ENCODE assay signal across 29 mouse cellular contexts in the genomic region with DNA sequence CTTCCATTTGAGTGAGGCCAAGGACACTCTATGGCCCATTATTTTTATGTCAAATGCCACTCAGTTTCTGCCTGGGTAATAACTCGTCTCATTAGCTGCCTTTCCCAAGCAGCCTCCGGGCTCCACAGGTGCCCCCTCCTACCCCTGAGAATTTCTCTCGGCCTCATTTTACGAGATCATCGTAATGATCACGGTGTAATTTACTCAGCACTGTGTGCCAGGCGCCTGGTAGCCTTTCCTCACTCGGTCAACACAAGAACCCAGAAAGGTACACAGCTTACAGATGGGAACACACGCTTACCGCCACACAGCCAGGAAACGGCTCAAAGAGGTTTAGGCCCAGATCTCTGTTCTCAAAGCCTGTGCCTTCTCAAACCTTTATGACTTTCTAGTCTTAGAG. TPM values are rescaled to one million over a fixed set of nuclear protein-coding genes. Genes with fewer than 3 reads are reported as not detected.
DNase-seq lines count a peak whose midpoint lies in the region; ATAC-seq and TF ChIP-seq lines count a peak whose summit lies in the region.
"Had no signal": no experiment of that assay in that cellular context is flagged by ENCODE, and none has a peak within 500 bp of the region (broad histone marks: within the 10 kb centered on the region; RNA-seq: fewer than 3 reads in every experiment).

No protein-coding gene starts in this region.

- no peak overlapping the region for H3K27ac ChIP-seq in limb, embryonic 11.5 days (replicated peaks; ENCODE audit: low read depth, low read length)
- H3K27ac ChIP-seq in limb, embryonic 10.5 days = no peak overlapping the region
- peak overlapping the region; percentile 57 for H3K27ac ChIP-seq in intestine, embryonic 16.5 days (ENCODE audit: low read length)
- no peak overlapping the region for H3K27ac ChIP-seq in limb, embryonic 13.5 days
- H3K27ac ChIP-seq in stomach, postnatal 0 days (replicated peaks) = peak overlapping the region; percentile 45; the same call in 1 of the 2 replicates
- H3K27ac ChIP-seq in forebrain, embryonic 16.5 days (ENCODE audit: low read length) = no peak overlapping the region
- H3K27ac ChIP-seq: embryonic facial prominence, embryonic 12.5 days; embryonic facial prominence, embryonic 15.5 days; forebrain, embryonic 15.5 days; heart, embryonic 15.5 days; hindbrain, embryonic 12.5 days; hindbrain, embryonic 15.5 days had no signal

- intact Hi-C loops in heart, postnatal 25 days (cut with DNase I) = loop anchor here (5.0 kb wide), 3 partner anchors 74 to 339 kb away; partner anchors contain the start of gene Tmem51

- no peak for TF ChIP-seq CTCF in stomach, postnatal 0 days (IDR thresholded peaks at IDR 0.05; ENCODE audit: low read depth)

- ATAC-seq in limb, embryonic 11.5 days (ENCODE audit: insufficient number of reproducible peaks, low FRiP score, low TSS enrichment, low read depth) = peak; percentile 44
- ATAC-seq in intestine, embryonic 16.5 days = peak; percentile 26
- 0 out of 2 replicates have a peak, but pooled peaks have one; percentile 12 for ATAC-seq in limb, embryonic 13.5 days (ENCODE audit: low FRiP score, low read depth)
- ATAC-seq in stomach, postnatal 0 days (ENCODE audit: low FRiP score, low TSS enrichment) = peak; percentile 76
- no peak for ATAC-seq in forebrain, embryonic 16.5 days
- ATAC-seq: forebrain, embryonic 15.5 days; Patski had no signal

- no peak overlapping the region for H3K4me3 ChIP-seq in limb, embryonic 11.5 days (ENCODE audit: low read depth, low read length)
- H3K4me3 ChIP-seq in limb, embryonic 10.5 days = no peak overlapping the region
- no peak overlapping the region for H3K4me3 ChIP-seq in intestine, embryonic 16.5 days (ENCODE audit: low read length)
- H3K4me3 ChIP-seq in limb, embryonic 13.5 days = no peak overlapping the region
- no peak overlapping the region for H3K4me3 ChIP-seq in stomach, postnatal 0 days (ENCODE audit: low read depth, low read length)
- no peak overlapping the region for H3K4me3 ChIP-seq in forebrain, embryonic 16.5 days (replicated peaks; ENCODE audit: low read length)
- H3K4me3 ChIP-seq: embryonic facial prominence, embryonic 12.5 days; embryonic facial prominence, embryonic 15.5 days; forebrain, embryonic 15.5 days; heart, embryonic 12.5 days; heart, embryonic 15.5 days; hindbrain, embryonic 12.5 days; hindbrain, embryonic 15.5 days had no signal

- H3K36me3 ChIP-seq in limb, embryonic 11.5 days (ENCODE audit: control insufficient read depth, insufficient read depth, low read length) = no peaks in the 10 kb centered on the region
- no peaks in the 10 kb centered on the region for H3K36me3 ChIP-seq in limb, embryonic 10.5 days
- no peaks in the 10 kb centered on the region for H3K36me3 ChIP-seq in intestine, embryonic 16.5 days (ENCODE audit: control insufficient read depth, insufficient read depth, low read length)
- no peaks in the 10 kb centered on the region for H3K36me3 ChIP-seq in limb, embryonic 13.5 days
- no peaks in the 10 kb centered on the region for H3K36me3 ChIP-seq in stomach, postnatal 0 days (ENCODE audit: control insufficient read depth, insufficient read depth, low read length)
- no peaks in the 10 kb centered on the region for H3K36me3 ChIP-seq in forebrain, embryonic 16.5 days (ENCODE audit: control insufficient read depth, insufficient read depth)
- H3K36me3 ChIP-seq: embryonic facial prominence, embryonic 12.5 days; embryonic facial prominence, embryonic 15.5 days; forebrain, embryonic 15.5 days; G1E; heart, embryonic 12.5 days; heart, embryonic 15.5 days; hindbrain, embryonic 12.5 days; hindbrain, embryonic 15.5 days had no signal

- H3K4me1 ChIP-seq in limb, embryonic 11.5 days (ENCODE audit: control insufficient read depth, insufficient read depth, low read length) = no peaks in the 10 kb centered on the region
- peaks cover 50% of the 10 kb centered on the region for H3K4me1 ChIP-seq in limb, embryonic 10.5 days
- H3K4me1 ChIP-seq in intestine, embryonic 16.5 days (ENCODE audit: control insufficient read depth, insufficient read depth, low read length) = peaks cover 19% of the 10 kb centered on the region
- peaks cover 13% of the 10 kb centered on the region for H3K4me1 ChIP-seq in limb, embryonic 13.5 days
- no peaks in the 10 kb centered on the region for H3K4me1 ChIP-seq in stomach, postnatal 0 days (replicated peaks; ENCODE audit: control insufficient read depth, insufficient read depth)
- H3K4me1 ChIP-seq in forebrain, embryonic 16.5 days (replicated peaks; ENCODE audit: control insufficient read depth, insufficient read depth, low read length) = peaks cover 6% of the 10 kb centered on the region
- H3K4me1 ChIP-seq: embryonic facial prominence, embryonic 12.5 days; embryonic facial prominence, embryonic 15.5 days had no signal

- no peak overlapping the region for H3K9ac ChIP-seq in limb, embryonic 11.5 days (ENCODE audit: low read length)
- H3K9ac ChIP-seq in intestine, embryonic 16.5 days (ENCODE audit: low read depth, low read length) = no peak overlapping the region
- 0 out of 2 replicates have a peak overlapping the region, but pooled peaks have one; percentile 8 for H3K9ac ChIP-seq in limb, embryonic 13.5 days
- H3K9ac ChIP-seq in stomach, postnatal 0 days (ENCODE audit: low read length) = no peak overlapping the region
- no peak overlapping the region for H3K9ac ChIP-seq in forebrain, embryonic 16.5 days (replicated peaks; ENCODE audit: low read depth, low read length)
- H3K9ac ChIP-seq: embryonic facial prominence, embryonic 12.5 days; embryonic facial prominence, embryonic 15.5 days; forebrain, embryonic 15.5 days; heart, embryonic 12.5 days; heart, embryonic 15.5 days; hindbrain, embryonic 12.5 days; hindbrain, embryonic 15.5 days had no signal

- H3K27me3 ChIP-seq in limb, embryonic 11.5 days (ENCODE audit: control insufficient read depth, insufficient read depth, low read length) = no peaks in the 10 kb centered on the region
- H3K27me3 ChIP-seq in limb, embryonic 10.5 days (ENCODE audit: low read depth, poor library complexity, severe bottlenecking) = peaks cover 27% of the 10 kb centered on the region
- no peaks in the 10 kb centered on the region for H3K27me3 ChIP-seq in intestine, embryonic 16.5 days (replicated peaks; ENCODE audit: control insufficient read depth, insufficient read depth, low read length)
- peaks cover 4% of the 10 kb centered on the region; the same call in 1 of the 2 replicates for H3K27me3 ChIP-seq in limb, embryonic 13.5 days
- H3K27me3 ChIP-seq in stomach, postnatal 0 days (ENCODE audit: control insufficient read depth, insufficient read depth, low read length) = no peaks in the 10 kb centered on the region
- H3K27me3 ChIP-seq in forebrain, embryonic 16.5 days (replicated peaks; ENCODE audit: control insufficient read depth, insufficient read depth, low read length) = no peaks in the 10 kb centered on the region
- H3K27me3 ChIP-seq: embryonic facial prominence, embryonic 12.5 days; embryonic facial prominence, embryonic 15.5 days; forebrain, embryonic 15.5 days; hindbrain, embryonic 15.5 days; Patski had no signal

- H3K9me3 ChIP-seq in limb, embryonic 11.5 days (ENCODE audit: control insufficient read depth, low read length) = no peaks in the 10 kb centered on the region
- H3K9me3 ChIP-seq in limb, embryonic 10.5 days (replicated peaks) = no peaks in the 10 kb centered on the region
- H3K9me3 ChIP-seq in intestine, embryonic 16.5 days (ENCODE audit: control insufficient read depth, low read length) = no peaks in the 10 kb centered on the region
- no peaks in the 10 kb centered on the region for H3K9me3 ChIP-seq in limb, embryonic 13.5 days
- no peaks in the 10 kb centered on the region for H3K9me3 ChIP-seq in stomach, postnatal 0 days (ENCODE audit: control insufficient read depth, low read length)
- H3K9me3 ChIP-seq in forebrain, embryonic 16.5 days (ENCODE audit: control insufficient read depth, low read length) = no peaks in the 10 kb centered on the region
- H3K9me3 ChIP-seq: embryonic facial prominence, embryonic 12.5 days; embryonic facial prominence, embryonic 15.5 days; forebrain, embryonic 15.5 days; heart, embryonic 12.5 days; heart, embryonic 15.5 days; hindbrain, embryonic 12.5 days; hindbrain, embryonic 15.5 days had no signal

- no peak for TF ChIP-seq EP300 in stomach, postnatal 0 days (optimal IDR thresholded peaks at IDR 0.05)

- H3K4me2 ChIP-seq in limb, embryonic 11.5 days (ENCODE audit: low read depth, severe bottlenecking) = no peak overlapping the region
- H3K4me2 ChIP-seq in intestine, embryonic 16.5 days (ENCODE audit: low read depth, low read length) = no peak overlapping the region
- H3K4me2 ChIP-seq in limb, embryonic 13.5 days (replicated peaks) = no peak overlapping the region
- no peak overlapping the region for H3K4me2 ChIP-seq in stomach, postnatal 0 days (replicated peaks; ENCODE audit: low read depth)
- H3K4me2 ChIP-seq in forebrain, embryonic 16.5 days (ENCODE audit: low read length) = no peak overlapping the region
- H3K4me2 ChIP-seq: embryonic facial prominence, embryonic 12.5 days; embryonic facial prominence, embryonic 15.5 days; forebrain, embryonic 15.5 days; heart, embryonic 12.5 days; heart, embryonic 15.5 days; hindbrain, embryonic 12.5 days; hindbrain, embryonic 15.5 days had no signal

- DNase-seq in limb, embryonic 11.5 days (ENCODE audit: low spot score) = peak; percentile 61
- no peak for DNase-seq in limb, embryonic 10.5 days (ENCODE audit: low spot score)
- DNase-seq in stomach, postnatal 0 days (ENCODE audit: low spot score) = peak; percentile 66
- no peak for DNase-seq in heart, postnatal 25 days (ENCODE audit: low spot score)
- DNase-seq in ovary, postnatal 10 days (ENCODE audit: low spot score) = no peak
- DNase-seq: adrenal gland, postnatal 10 days; B cell, adult 2 months; cerebellum, adult 11 months; cerebellum, adult 2 months; cerebellum, adult 9-11 months; cerebellum, postnatal 25 days; gastrocnemius, postnatal 25 days; heart, adult 18-20 months; heart, postnatal 14 days had no signal

- WGBS in limb, embryonic 11.5 days = 25% methylated on average over 11 of the region's 11 CpGs
- WGBS in limb, embryonic 10.5 days = 57% methylated on average over 11 of the region's 11 CpGs
- 54% methylated on average over 11 of the region's 11 CpGs for WGBS in intestine, embryonic 16.5 days
- WGBS in limb, embryonic 13.5 days = 16% methylated on average over 11 of the region's 11 CpGs
- 62% methylated on average over 11 of the region's 11 CpGs for WGBS in stomach, postnatal 0 days
- WGBS in forebrain, embryonic 16.5 days = 66% methylated on average over 11 of the region's 11 CpGs

RNA-seq across cellular contexts. Expression of gene Fhad1, which starts 6.7 kb away (rescaled TPM):
- 0.64 and 0.68 TPM in 2 replicates for polyA plus RNA-seq in limb, embryonic 11.5 days (2014; fragmentation: Nextera tagmentation; extraction: Ambion mirVana)
- 0.19 and 0.24 TPM in 2 replicates for polyA plus RNA-seq in limb, embryonic 10.5 days (2016; fragmentation: Nextera tagmentation; extraction: Ambion mirVana)
- polyA plus RNA-seq in intestine, embryonic 16.5 days (2015; fragmentation: Nextera tagmentation; extraction: Ambion mirVana) = 1.4 and 2.3 TPM in 2 replicates
- polyA plus RNA-seq in limb, embryonic 13.5 days (2015; fragmentation: Nextera tagmentation; extraction: Ambion mirVana) = 2.4 and 3.7 TPM in 2 replicates
- 4.9 and 6.0 TPM in 2 replicates for polyA plus RNA-seq in stomach, postnatal 0 days (2015; fragmentation: Nextera tagmentation; extraction: Ambion mirVana)
- total RNA-seq in heart, postnatal 25 days (2021) = under 1 TPM; 0.05 to 0.31 TPM
- 1.6 and 1.8 TPM in 2 replicates for polyA plus RNA-seq in forebrain, embryonic 16.5 days (2015; fragmentation: Nextera tagmentation; extraction: Ambion mirVana)
- total RNA-seq: common myeloid progenitor, adult 5-6 weeks; gastrocnemius, adult 8-10 months; hematopoietic stem cell, adult 5-6 weeks had no signal
- polyA plus RNA-seq: G1E had no signal

Comparison
In these comparisons a context has a peak if more than half of its experiments do, and no peak if none do; other contexts are left out.
1. DNase-seq: peak in limb, embryonic 11.5 days (single experiment) and stomach, postnatal 0 days (single experiment); none in limb, embryonic 10.5 days (single experiment), heart, postnatal 25 days (single experiment) and ovary, postnatal 10 days (single experiment).
2. H3K27ac ChIP-seq: peak in intestine, embryonic 16.5 days (single experiment) and stomach, postnatal 0 days (single experiment); none in limb, embryonic 11.5 days (single experiment), limb, embryonic 10.5 days (single experiment), limb, embryonic 13.5 days (single experiment) and forebrain, embryonic 16.5 days (single experiment).